Mouse (Mus musculus): ENCODE data around the gene Nat8.
"Not testable (repeated sequence)": the region's sequence is repeated elsewhere in the genome, so short reads cannot be mapped to it uniquely, and the experiment has no call there.

Nat8 gene

GRCm38 (mm10) chr6:85836098-85836497 lies 4.2 kb upstream of the Nat8 start:
- in situ Hi-C loops (cut with MboI, MseI), result not testable (repeated sequence)

GRCm38 (mm10) chr6:85835104-85835503 lies 3.2 kb upstream of the Nat8 start:
- in situ Hi-C loops (cut with MboI, MseI), result not testable (repeated sequence)

- in situ Hi-C loops (cut with MboI, MseI), result not testable (repeated sequence)
Measured at GRCm38 (mm10) chr6:85834504-85835100, 2.7 kb upstream of the Nat8 start.

- in situ Hi-C loops (cut with MboI, MseI), result no loop called here
Measured at GRCm38 (mm10) chr6:85829462-85829861, 2.4 kb downstream of the Nat8 start.

GRCm38 (mm10) chr6:85825886-85826285 lies 6.0 kb downstream of the Nat8 start:
- in situ Hi-C loops (cut with MboI, MseI), result no loop called here

- in situ Hi-C loops (cut with MboI, MseI), result no loop called here
Measured at GRCm38 (mm10) chr6:85823382-85824090, 8.3 kb downstream of the Nat8 start.

GRCm38 (mm10) chr6:85822286-85822685 lies 9.6 kb downstream of the Nat8 start:
- in situ Hi-C loops (cut with MboI, MseI), result no loop called here

GRCm38 (mm10) chr6:85820837-85821236 lies 11.0 kb downstream of the Nat8 start, which contains the start of the genes Nat8f6 and Nat8f5:
TSS of gene Nat8f6 (minus strand) at chr6:85820954.
TSS of gene Nat8f5 (minus strand) at chr6:85820972.
- in situ Hi-C loops (cut with MboI, MseI), result no loop called here

GRCm38 (mm10) chr6:85818338-85818737 lies 13.5 kb downstream of the Nat8 start:
- in situ Hi-C loops (cut with MboI, MseI), result no loop called here

- in situ Hi-C loops (cut with MboI, MseI), result loop anchor here (5.0 kb wide), 1 partner anchor 51 kb away; no protein-coding TSS in a partner anchor
Measured at GRCm38 (mm10) chr6:85813339-85813738, 18.5 kb downstream of the Nat8 start.

- in situ Hi-C loops (cut with MboI, MseI), result loop anchor here (5.0 kb wide), 1 partner anchor 49 kb away; no protein-coding TSS in a partner anchor
Measured at GRCm38 (mm10) chr6:85810942-85811537, 20.8 kb downstream of the Nat8 start.

GRCm38 (mm10) chr6:85810514-85810913 lies 21.4 kb downstream of the Nat8 start:
- in situ Hi-C loops (cut with MboI, MseI), result loop anchor here (5.0 kb wide), 1 partner anchor 48 kb away; no protein-coding TSS in a partner anchor

- in situ Hi-C loops (cut with MboI, MseI), result loop anchor here (5.0 kb wide), 1 partner anchor 47 kb away; no protein-coding TSS in a partner anchor
Measured at GRCm38 (mm10) chr6:85809784-85810183, 22.1 kb downstream of the Nat8 start.

GRCm38 (mm10) chr6:85803180-85803579 lies 28.7 kb downstream of the Nat8 start:
- in situ Hi-C loops (cut with MboI, MseI), result loop anchor here (5.0 kb wide), 1 partner anchor 101 kb away; no protein-coding TSS in a partner anchor
